Mouse (Mus musculus) heart, embryonic 15.5 days (tissue): ENCODE data around the gene Kctd17. TPM values are rescaled to one million over a fixed set of nuclear protein-coding genes. Genes with fewer than 3 reads are reported as not detected.

ENCODE experiments used
- ATAC-seq: fragments of 200-750 bp; cut with Nextera tagmentation; replicated peaks from 2 replicates; pipeline ENCODE4 v1.8.0; 2017; ENCODE audit warnings: low read depth, moderate TSS enrichment; ENCODE audit not compliant: insufficient number of reproducible peaks, insufficient read depth, low FRiP score
- H3K27ac ChIP-seq: fragments of 300-500 bp; sonication (generic); 2 replicates; pipeline ENCODE4 v1.5.1; 2015; ENCODE audit warnings: mild to moderate bottlenecking, inconsistent platforms
- H3K27me3 ChIP-seq: fragments of 300-500 bp; sonication (generic); 2 replicates; pipeline ENCODE4 v1.6.1; 2015; ENCODE audit warnings: inconsistent platforms
- H3K36me3 ChIP-seq: fragments of 300-500 bp; sonication (generic); 2 replicates; pipeline ENCODE4 v1.6.1; 2015; ENCODE audit warnings: mild to moderate bottlenecking, inconsistent platforms
- H3K4me1 ChIP-seq: fragments of 300-500 bp; sonication (generic); replicated peaks from 2 replicates; pipeline ENCODE4 v1.6.1; 2015; ENCODE audit warnings: inconsistent platforms
- H3K4me2 ChIP-seq: fragments of 300-500 bp; sonication (generic); 2 replicates; pipeline ENCODE4 v1.6.1; 2015; ENCODE audit warnings: inconsistent platforms, mild to moderate bottlenecking, moderate library complexity
- H3K4me3 ChIP-seq: fragments of 300-500 bp; sonication (generic); 2 replicates; pipeline ENCODE4 v1.5.1; 2015; ENCODE audit warnings: mild to moderate bottlenecking, inconsistent platforms
- H3K9ac ChIP-seq: fragments of 300-500 bp; sonication (generic); 2 replicates; pipeline ENCODE4 v1.6.1; 2015; ENCODE audit warnings: mild to moderate bottlenecking, inconsistent platforms
- H3K9me3 ChIP-seq: fragments of 300-500 bp; sonication (generic); replicated peaks from 2 replicates; pipeline ENCODE4 v1.6.1; 2016; ENCODE audit warnings: inconsistent platforms
- WGBS: fragments of 180-500 bp; shearing (Covaris S2); methylation state at CpG from one replicate; pipeline ENCODE4 v1.1.7; 2015; ENCODE audit warnings: mixed read lengths; 5-methylcytosine and 5-hydroxymethylcytosine counted together
- polyA plus RNA-seq: library from polyadenylated mRNA; unstranded; fragments of >200 nt; fragmentation: Nextera tagmentation; extraction: Ambion mirVana; gene quantifications from 2 replicates; pipeline ENCODE4 v1.2.1, GENCODE M21; 2015

The Kctd17 gene
- polyA plus RNA-seq, 1 experiment from 2014 or later: 19.1 TPM

DNA sequence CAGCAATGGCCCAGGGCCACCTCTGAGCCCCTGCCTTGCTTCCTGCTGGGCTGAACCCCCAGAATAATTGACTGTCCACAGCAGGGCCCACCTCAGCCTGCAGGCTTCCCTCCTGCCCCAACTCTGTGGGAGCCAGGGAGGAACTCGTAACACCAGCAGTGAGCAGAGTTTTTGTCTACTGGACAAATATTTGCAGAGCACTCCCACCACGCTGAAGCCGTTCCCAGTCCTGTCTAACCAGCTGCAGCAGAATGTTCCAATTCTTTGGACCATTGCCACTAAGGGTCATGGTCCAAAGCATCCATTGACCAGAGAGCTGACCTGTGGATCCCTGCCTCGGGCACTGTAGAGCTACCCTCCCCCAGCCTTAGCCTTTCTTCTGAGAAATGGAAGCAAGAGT, 11.4 kb upstream of the Kctd17 start:
- H3K9ac ChIP-seq: no peak overlapping the region
- no peaks in the 10 kb centered on the region for H3K9me3 ChIP-seq
- H3K4me1 ChIP-seq: no peaks in the 10 kb centered on the region
- H3K4me2 ChIP-seq: no peak overlapping the region
- peaks cover 17% of the 10 kb centered on the region; the same call in 1 of the 2 replicates for H3K27me3 ChIP-seq
- H3K27ac ChIP-seq: peak overlapping the region; percentile 1; the same call in 1 of the 2 replicates
- WGBS: 39% methylated on average over 4 of the region's 4 CpGs
- no peak for ATAC-seq
- H3K36me3 ChIP-seq: no peaks in the 10 kb centered on the region
- H3K4me3 ChIP-seq: no peak overlapping the region

DNA sequence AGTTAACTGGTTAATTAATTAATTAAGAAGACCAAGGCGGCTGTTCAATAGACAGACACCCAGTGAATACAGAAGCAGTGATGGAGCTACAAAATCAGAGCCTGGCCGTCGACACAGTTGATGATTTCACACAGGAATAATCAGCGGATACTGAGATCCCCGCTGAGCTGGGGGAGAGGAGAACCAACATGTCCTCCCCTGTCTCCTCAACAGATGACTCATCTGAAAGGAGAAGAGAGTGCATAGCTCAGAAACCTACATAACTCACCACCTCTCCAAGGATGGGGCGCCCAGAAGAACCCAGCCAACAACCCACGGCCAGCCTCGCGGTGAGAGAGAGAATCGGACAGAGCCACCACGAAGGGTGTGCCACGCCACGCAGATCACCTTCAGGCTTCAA, 8.0 kb upstream of the Kctd17 start:
- H3K27me3 ChIP-seq: peaks cover 30% of the 10 kb centered on the region; the same call in 1 of the 2 replicates
- H3K27ac ChIP-seq: no peak overlapping the region
- WGBS: 64% methylated on average over 13 of the region's 13 CpGs
- H3K9ac ChIP-seq: no peak overlapping the region
- no peak overlapping the region for H3K4me2 ChIP-seq
- ATAC-seq: no peak
- H3K4me3 ChIP-seq: no peak overlapping the region
- no peaks in the 10 kb centered on the region for H3K36me3 ChIP-seq
- H3K4me1 ChIP-seq: peaks cover 3% of the 10 kb centered on the region
- no peaks in the 10 kb centered on the region for H3K9me3 ChIP-seq

GRCm38 (mm10) chr15:78422046-78422956, 6.1 kb upstream of the Kctd17 start:
- Histone ChIP-seq H3K27ac (no peak overlapping the region), H3K9ac (no peak overlapping the region), H3K27me3 (peaks cover 33% of the 10 kb centered on the region; the same call in 1 of the 2 replicates), H3K4me1 (peaks cover 3% of the 10 kb centered on the region), H3K4me2 (peak overlapping the region; percentile 27), H3K4me3 (no peak overlapping the region), H3K36me3 (no peaks in the 10 kb centered on the region), H3K9me3 (no peaks in the 10 kb centered on the region)
- ATAC-seq: 0 out of 2 replicates have a peak, but pooled peaks have one; percentile 35
- 16% methylated on average over 16 of the region's 16 CpGs for WGBS

- Histone ChIP-seq H3K4me3 (no peak overlapping the region), H3K36me3 (no peaks in the 10 kb centered on the region), H3K4me2 (no peak overlapping the region), H3K9ac (no peak overlapping the region), H3K9me3 (no peaks in the 10 kb centered on the region), H3K27ac (no peak overlapping the region), H3K27me3 (peaks cover 36% of the 10 kb centered on the region; the same call in 1 of the 2 replicates), H3K4me1 (peaks cover 18% of the 10 kb centered on the region)
- no peak for ATAC-seq
- 18% methylated on average over 11 of the region's 11 CpGs for WGBS
These were observed 3.9 kb upstream of the Kctd17 start for GRCm38 (mm10) chr15:78424507-78424906.

GRCm38 (mm10) chr15:78425230-78425629, 3.1 kb upstream of the Kctd17 start:
- peaks cover 22% of the 10 kb centered on the region for H3K4me1 ChIP-seq
- no peaks in the 10 kb centered on the region for H3K36me3 ChIP-seq
- no peak overlapping the region for H3K27ac ChIP-seq
- H3K27me3 ChIP-seq: peaks cover 36% of the 10 kb centered on the region; the same call in 1 of the 2 replicates
- H3K9ac ChIP-seq: no peak overlapping the region
- no peak overlapping the region for H3K4me2 ChIP-seq
- H3K4me3 ChIP-seq: no peak overlapping the region
- no peaks in the 10 kb centered on the region for H3K9me3 ChIP-seq
- no peak for ATAC-seq
- 55% methylated on average over 4 of the region's 4 CpGs for WGBS

GRCm38 (mm10) chr15:78429139-78429459, 735 bp downstream of the Kctd17 start:
- ATAC-seq: no peak
- H3K4me2 ChIP-seq: peak overlapping the region; percentile 86
- peaks cover 21% of the 10 kb centered on the region; the same call in 1 of the 2 replicates for H3K27me3 ChIP-seq
- H3K4me1 ChIP-seq: peaks cover 19% of the 10 kb centered on the region
- peak overlapping the region; percentile 44 for H3K9ac ChIP-seq
- WGBS: 19% methylated on average over 3 of the region's 3 CpGs
- H3K27ac ChIP-seq: peak overlapping the region; percentile 62
- H3K9me3 ChIP-seq: no peaks in the 10 kb centered on the region
- H3K4me3 ChIP-seq: peak overlapping the region; percentile 68
- H3K36me3 ChIP-seq: peaks cover 5% of the 10 kb centered on the region

DNA sequence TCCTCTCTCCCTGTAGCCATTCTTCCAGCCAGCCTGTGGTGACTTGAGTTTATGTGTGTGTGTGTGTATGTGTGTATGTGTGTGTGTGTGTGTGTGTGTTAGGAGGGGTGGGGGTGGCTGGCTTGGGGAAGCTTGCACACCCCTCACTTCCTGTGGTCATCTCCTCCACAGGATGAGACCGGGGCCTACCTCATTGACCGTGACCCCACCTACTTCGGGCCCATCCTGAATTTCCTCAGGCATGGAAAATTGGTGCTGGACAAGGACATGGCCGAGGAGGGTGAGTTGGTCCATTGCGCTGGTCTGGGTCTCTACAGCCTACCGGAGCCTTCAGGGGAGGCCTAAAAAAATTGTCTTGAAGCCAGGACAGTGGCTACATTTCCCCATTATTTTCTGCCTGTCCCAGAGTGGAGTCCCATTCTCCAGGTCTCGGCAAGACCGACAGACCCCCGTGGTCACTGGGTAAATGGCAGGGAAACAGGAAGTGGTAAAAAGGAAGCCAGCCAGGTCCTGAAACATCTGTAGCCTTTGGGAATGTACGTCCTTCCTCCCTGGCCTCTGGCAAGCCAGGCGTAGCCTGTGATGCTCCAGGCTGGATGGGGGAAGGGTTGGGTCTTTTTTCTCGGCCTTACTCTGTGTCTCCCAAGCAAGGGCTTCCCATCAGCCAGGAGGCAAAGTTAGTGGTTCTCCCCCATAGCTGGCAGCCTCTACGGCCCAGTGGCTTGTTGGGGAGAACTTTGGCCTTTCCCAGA, 1.7 kb downstream of the Kctd17 start:
- H3K4me2 ChIP-seq: peak overlapping the region; percentile 86
- H3K9ac ChIP-seq: no peak overlapping the region
- WGBS: 76% methylated on average over 13 of the region's 13 CpGs
- no peaks in the 10 kb centered on the region for H3K9me3 ChIP-seq
- ATAC-seq: no peak
- peaks cover 13% of the 10 kb centered on the region; the same call in 1 of the 2 replicates for H3K27me3 ChIP-seq
- peaks cover 19% of the 10 kb centered on the region for H3K4me1 ChIP-seq
- H3K27ac ChIP-seq: peak overlapping the region; percentile 62
- H3K4me3 ChIP-seq: peak overlapping the region; percentile 68
- H3K36me3 ChIP-seq: peaks cover 6% of the 10 kb centered on the region

GRCm38 (mm10) chr15:78430874-78431273, 2.5 kb downstream of the Kctd17 start:
- H3K4me1 ChIP-seq: peaks cover 22% of the 10 kb centered on the region
- H3K36me3 ChIP-seq: peaks cover 6% of the 10 kb centered on the region
- no peaks in the 10 kb centered on the region for H3K9me3 ChIP-seq
- no peak overlapping the region for H3K4me2 ChIP-seq
- no peak overlapping the region for H3K4me3 ChIP-seq
- peaks cover 11% of the 10 kb centered on the region; the same call in 1 of the 2 replicates for H3K27me3 ChIP-seq
- no peak for ATAC-seq
- H3K9ac ChIP-seq: no peak overlapping the region
- no peak overlapping the region for H3K27ac ChIP-seq
- 90% methylated on average over 10 of the region's 10 CpGs for WGBS

- 77% methylated on average over 7 of the region's 7 CpGs for WGBS
- ATAC-seq: no peak
- no peak overlapping the region for H3K4me3 ChIP-seq
- H3K4me1 ChIP-seq: peaks cover 29% of the 10 kb centered on the region
- peaks cover 11% of the 10 kb centered on the region; the same call in 1 of the 2 replicates for H3K27me3 ChIP-seq
- H3K27ac ChIP-seq: no peak overlapping the region
- H3K36me3 ChIP-seq: peaks cover 6% of the 10 kb centered on the region
- H3K9ac ChIP-seq: no peak overlapping the region
- H3K9me3 ChIP-seq: no peaks in the 10 kb centered on the region
- no peak overlapping the region for H3K4me2 ChIP-seq
These were observed 3.3 kb downstream of the Kctd17 start for GRCm38 (mm10) chr15:78431541-78432121.

DNA sequence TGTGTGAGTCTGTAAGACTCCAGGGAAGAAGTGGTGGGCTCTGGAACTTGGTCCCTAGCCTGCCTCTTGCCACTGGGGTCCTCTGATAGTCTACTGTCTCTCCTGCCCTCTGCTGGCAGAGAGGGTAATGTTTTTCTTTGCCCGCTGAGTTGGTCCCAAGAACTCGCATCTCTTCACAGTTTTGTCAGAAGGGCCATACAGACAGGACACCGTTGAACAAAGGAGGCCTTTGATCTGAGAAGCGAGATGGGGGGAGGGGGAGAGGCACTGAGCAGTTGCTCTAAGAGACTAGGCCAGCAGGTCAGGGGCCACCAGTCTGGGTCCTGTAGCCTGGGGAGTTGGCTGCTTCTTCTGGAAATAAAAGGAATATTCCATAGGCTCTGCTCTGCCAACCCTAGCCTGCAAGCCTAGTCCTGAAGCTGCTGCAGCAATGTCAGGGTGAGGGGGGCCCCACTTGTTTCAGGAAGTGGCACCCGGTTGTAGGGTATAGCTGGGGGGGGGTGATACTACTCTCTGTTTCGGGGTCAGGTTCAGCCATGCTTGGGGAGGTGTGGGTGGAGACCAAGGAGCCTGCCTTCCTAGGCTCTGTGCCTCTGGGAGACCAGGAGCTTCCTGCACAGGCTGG, 6.6 kb downstream of the Kctd17 start:
- 41% methylated on average over 6 of the region's 6 CpGs for WGBS
- H3K9me3 ChIP-seq: no peaks in the 10 kb centered on the region
- no peak overlapping the region for H3K4me3 ChIP-seq
- H3K36me3 ChIP-seq: peaks cover 6% of the 10 kb centered on the region
- H3K4me2 ChIP-seq: no peak overlapping the region
- H3K27me3 ChIP-seq: no peaks in the 10 kb centered on the region
- peaks cover 44% of the 10 kb centered on the region for H3K4me1 ChIP-seq
- ATAC-seq: no peak
- no peak overlapping the region for H3K9ac ChIP-seq
- H3K27ac ChIP-seq: no peak overlapping the region

GRCm38 (mm10) chr15:78435681-78436080, 7.3 kb downstream of the Kctd17 start:
- peaks cover 46% of the 10 kb centered on the region for H3K4me1 ChIP-seq
- 86% methylated on average over 11 of the region's 11 CpGs for WGBS

More at GRCm38 (mm10) chr15:78435681-78436080, 7.3 kb downstream of the Kctd17 start:
- no peak overlapping the region for H3K4me3 ChIP-seq
- peaks cover 6% of the 10 kb centered on the region for H3K36me3 ChIP-seq
- H3K4me2 ChIP-seq: no peak overlapping the region
- no peak for ATAC-seq
- no peak overlapping the region for H3K9ac ChIP-seq
- H3K9me3 ChIP-seq: no peaks in the 10 kb centered on the region
- H3K27me3 ChIP-seq: no peaks in the 10 kb centered on the region
- H3K27ac ChIP-seq: no peak overlapping the region
